Mouse (Mus musculus) spleen, postnatal 4 days (tissue): Measurements from ENCODE around the gene Slc19a2.

Source experiments
- DNase-seq, 2 experiments: peaks; one replicate each; pipeline ENCODE4 v3.0.0; 2022; ENCODE audit warnings: low spot score in 2 of 2

Slc19a2 gene

DNA sequence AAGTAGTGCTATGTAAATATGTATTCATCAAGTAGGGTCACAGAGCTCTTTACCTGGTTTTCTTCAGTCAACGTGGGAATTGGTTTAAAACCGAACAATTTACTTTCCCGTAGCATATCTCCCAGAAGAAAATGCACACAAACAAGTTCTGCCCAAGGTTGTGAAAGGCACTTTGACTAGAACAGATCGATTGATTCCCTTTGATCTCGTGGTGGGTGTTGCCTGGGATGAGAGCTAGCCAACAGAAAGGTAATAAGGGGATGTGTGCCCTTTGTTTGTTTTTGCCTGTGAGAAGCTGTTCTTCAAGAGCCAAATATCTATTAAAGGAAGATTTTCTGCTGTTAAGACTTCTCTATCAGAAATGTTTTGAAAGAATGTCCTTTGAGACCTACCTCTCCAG lies 3.7 kb downstream of the Slc19a2 start:
- no peak for DNase-seq

DNA sequence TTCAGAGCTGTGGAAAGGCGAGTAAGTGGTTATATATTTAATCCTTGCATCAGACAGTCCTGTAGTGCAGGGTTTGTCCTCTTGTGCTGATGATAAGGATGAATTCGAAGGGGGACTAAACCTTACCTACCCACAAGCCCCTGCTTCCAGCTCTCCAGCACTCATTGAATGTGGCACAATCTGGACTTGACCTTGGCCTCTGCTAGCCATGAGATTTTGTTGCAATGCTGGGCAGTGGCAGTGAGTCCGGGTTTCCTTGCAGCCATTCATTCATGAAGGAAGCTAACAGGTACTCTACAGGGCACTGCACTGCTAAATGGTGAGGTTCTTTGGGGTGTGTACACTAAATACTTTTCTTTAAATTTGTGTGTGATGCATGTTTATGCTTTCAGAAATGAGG lies 6.0 kb downstream of the Slc19a2 start:
- DNase-seq = no peak

DNA sequence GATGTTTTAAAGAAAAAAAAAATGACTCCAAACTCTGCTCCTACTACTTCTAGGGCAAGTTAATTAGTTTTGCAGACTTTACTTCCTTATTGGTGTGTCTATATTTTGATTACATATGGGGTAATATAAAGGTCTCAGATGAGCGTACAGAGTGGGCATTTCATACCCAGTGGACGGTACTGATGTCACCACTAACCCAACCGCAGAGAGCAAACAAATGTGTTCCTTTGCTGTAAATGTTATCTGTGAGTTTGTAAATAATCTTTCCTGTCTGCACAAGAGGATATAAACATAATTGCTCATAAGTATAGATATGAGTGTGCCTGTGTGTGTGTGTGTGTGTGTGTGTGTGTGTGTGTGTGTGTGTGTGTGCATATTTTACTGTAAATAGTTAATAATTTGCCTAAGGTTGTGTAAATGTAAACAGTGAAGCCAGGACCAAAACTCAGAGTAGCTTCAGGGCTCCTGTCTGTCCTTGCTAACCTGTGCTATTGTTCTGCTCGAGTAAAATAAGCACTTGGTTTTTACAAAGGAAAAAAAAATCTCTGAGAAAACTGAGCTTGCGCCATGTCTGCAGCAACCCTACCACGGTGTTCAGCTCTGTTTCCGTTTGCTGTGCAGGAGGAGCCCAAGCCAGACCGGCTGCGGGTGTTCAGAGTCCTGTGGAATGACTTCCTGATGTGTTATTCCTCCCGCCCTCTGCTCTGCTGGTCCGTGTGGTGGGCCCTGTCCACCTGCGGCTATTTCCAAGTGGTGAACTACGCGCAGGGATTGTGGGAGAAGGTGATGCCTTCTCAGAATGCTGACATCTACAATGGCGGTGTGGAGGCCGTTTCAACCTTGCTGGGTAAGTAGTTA lies 11.6 kb downstream of the Slc19a2 start:
- no peak for DNase-seq

DNA sequence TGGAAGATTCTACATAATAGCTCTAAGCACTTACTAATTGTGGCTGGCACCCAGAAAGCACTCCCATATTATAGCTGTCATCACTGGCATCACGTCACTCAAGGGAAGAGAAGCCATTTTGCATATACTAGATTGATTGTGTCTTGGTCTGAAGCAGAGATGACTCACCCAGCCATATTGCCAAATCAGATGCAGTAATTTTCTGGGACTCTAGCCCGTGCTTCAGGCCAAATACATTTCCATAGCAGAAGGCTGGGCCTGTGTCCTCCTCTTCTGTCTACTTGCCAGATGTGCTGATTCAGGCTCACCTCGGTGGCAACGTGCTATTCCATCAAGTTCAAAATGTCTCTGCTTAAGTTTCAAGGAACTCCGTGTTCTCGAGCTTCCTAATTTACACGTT lies 12.7 kb downstream of the Slc19a2 start:
- no peak for DNase-seq

DNA sequence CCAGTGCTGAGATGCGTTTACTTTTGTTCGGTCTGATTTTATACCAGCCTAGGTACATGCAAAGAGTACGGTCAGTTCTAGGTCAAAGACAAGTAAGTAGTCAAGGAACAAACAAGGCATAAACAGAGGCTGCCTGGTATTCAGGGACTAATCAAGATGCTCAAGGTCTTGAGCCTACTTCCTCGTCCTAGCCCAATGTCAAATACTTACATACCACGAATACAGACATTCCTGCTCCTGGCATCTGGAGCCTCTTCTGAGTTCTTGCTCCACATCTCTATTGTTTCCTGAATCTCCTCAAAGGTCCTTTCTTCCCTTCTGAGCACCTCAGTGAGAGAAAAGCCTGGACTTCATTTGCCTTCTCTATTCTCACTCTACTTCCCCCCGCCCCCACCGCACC lies 22.1 kb downstream of the Slc19a2 start:
- no peak for DNase-seq

DNA sequence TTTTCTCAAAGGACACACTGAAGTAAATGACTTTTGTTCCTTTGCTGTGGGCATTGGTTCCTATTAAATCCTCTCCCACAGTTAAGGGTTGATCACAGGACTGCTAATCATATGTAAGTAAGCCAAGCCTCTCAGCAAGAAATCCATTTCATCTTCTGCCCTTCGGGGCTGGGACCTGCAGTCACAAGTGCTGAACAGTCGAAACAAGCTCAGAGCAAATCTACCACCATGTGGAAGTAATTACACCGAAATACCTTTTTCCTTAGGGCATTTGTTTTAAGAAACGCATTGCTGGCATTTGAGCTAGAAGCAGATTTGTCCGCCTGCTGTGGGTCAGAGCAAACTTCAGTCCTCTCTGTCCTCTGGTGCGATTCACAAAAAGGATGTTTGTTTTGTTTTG lies 24.8 kb downstream of the Slc19a2 start:
- no peak for DNase-seq

DNA sequence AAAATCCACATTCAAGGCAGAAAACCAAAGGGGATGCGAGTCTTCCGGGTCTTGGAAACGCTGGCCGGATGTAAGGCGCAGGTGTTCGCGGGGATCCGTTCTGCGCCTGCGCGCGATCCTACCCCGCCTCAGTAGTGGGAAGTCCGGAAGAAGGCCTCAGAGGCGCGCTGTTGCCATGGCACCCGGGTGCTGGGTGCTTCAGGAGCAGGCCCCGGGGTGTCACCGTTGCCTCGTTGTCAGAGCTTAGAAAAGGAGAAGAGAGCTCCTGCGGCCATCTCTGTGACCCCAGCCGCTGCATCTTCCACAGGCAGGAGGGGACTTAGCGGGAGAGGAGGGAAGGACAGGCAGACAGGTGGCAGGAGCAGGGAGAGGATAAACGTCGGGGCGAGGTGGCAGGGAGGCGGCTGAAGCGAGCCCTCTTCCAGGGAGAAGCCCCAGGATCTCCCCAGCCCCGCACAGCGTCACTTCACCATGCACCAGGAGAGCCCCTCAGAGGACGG lies 26.7 kb downstream of the Slc19a2 start, which contains the start of gene Ccdc181:
TSS of gene Ccdc181 (plus strand) at position 131 of the 500 bp plus-strand sequence.
- peak; percentile 91 to 96 for DNase-seq

DNA sequence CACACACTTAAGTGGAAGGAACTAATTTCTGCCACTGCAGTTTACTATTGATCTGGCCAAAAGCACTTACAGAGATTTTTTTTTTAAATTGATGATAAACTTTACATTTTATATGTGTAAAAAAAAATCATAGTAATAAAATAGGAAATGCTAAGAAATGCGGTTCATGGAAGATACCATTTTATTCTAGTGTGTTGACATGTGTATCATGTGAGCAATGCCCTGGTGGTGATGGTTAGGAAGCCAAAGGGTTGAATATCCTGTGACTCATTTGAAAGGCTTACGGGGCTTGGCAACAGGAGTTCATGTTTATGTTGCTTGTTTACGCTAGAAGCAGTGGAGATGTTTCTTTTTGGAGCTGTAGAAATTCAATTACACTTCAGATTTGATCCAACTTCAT lies 27.7 kb downstream of the Slc19a2 start:
- no peak for DNase-seq

DNA sequence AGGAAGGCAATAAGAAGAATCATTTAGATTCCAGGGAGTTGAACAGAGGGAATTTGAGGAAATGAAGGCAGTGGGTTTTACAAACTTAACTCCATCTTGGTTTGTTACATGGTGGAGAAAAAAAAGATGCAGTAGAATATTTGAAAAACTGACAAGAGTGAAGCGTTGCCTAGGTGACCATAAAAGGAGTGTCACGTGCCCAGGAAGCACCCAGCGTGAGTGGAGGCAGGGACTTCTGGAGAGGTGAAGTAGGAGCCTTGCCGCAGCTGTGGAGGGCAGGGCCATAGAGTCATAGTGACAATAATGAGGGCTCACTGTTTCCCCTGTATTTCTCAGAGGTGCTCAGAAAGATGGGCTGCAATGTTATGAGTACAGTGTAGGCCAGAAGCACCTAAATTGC lies 30.5 kb downstream of the Slc19a2 start:
- DNase-seq = no peak

DNA sequence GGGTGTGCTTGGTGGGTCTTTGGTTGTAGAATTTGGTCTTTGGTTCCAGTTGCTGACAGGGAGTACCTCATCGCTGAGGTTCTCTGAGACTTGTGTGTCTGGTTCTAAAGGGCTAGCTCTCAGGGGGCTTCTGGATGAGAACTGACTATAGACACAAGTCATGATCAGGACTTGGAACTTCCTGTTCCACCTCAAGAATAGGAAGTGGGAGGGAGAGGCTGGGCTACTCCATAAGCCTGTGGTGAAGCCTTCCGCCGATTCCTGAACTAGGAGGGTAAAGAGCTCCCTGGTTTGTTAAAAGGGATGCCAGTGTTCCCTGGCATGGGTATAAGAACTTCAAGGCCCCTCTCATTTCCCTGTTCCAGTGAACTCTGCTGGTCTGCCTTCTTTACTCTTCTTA lies 35.2 kb downstream of the Slc19a2 start:
- DNase-seq = no peak

DNA sequence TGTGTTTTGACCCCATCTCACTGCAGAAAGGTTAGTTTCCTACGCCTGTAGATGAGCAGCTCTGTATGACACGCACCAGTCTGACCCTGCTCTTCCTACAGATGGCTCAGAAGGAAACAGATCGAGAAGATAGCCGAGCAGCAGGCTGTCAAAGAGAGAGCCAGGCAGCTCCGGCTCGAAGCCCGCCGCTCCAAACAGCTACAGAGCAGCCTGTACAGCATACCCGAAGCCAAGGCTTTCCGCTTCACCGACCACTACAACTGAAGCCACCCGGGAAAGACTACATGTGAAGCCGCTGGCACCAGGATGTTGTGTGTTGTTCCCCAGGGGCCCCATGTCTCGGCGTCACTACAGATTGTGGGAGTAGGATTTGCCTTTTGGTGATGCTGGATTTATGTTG lies 38.6 kb downstream of the Slc19a2 start:
- no peak for DNase-seq

DNA sequence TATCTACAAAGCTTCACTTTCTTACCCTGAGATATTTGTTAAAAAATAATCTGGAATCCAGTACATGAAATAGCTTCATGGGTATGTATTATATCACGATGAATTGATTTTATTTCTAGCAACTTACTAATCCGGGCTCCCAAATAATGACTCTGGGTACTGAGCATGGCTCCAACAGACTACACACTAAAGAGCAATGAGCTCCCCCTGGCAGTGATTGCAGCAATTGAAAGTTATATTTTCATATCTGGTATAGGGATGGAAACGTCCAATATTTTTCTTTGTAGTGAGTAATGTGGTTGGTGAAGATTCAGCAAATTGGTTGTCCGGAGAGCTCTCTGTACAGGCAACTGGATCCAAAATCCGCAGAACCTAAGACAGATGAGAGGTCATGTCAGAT lies 43.2 kb downstream of the Slc19a2 start:
- no peak for DNase-seq

DNA sequence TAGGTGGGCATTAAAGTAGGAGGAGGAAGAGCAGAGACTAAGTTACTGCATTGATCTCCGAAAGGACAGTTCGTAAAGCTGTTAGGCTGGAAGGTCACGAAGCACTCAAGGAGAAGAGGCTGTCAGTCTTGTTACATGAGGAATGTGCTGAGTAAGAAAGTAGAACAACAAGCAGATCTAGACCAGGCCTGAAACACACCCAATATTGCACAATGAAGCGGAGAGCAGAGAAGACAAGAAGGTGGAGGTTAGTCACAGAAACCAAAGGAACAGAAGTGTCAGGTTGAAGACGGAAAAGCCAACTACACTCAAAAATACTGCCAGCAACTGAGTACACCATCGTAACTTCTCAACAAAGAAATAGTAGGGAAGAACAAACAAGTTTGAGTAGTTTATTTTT lies 45.2 kb downstream of the Slc19a2 start:
- DNase-seq = no peak

DNA sequence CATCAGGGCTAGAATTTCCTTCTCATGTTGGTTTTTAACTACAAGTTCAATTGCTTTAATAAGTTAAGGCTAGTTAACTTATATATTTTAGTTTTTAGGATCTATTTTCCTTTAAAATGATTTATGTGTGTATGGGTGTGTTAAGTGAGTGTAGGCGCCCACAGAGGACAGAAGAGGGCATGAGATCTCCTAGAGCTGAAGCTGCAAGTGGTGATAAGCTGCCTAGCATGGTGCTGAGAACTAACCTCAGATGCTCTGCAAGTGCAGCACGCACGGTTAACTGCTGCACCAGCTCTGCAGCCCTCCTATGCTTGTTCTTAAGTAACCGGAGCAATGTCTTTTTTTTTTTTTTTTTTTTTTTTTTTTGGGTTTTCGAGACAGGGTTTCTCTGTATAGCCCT lies 47.6 kb downstream of the Slc19a2 start:
- no peak for DNase-seq

DNA sequence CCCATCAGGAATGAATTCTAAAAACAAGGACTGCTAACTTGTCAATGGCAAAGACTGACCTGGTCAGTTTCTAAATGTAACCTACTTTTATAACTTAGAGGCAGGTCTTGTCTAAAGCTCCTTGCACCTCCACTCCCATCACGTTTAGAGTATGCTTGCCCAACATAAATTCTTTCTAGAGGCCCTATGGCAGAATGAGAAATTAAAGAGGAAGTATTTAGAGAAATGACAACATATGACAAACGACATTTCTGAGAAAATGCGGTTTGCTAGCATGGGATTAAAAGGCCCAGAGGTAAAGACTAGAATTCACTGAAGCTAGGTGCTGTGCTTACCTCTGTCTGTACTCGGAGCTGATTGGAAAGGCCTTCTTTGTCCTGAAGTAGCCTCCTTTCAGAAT lies 53.1 kb downstream of the Slc19a2 start:
- no peak for DNase-seq

DNA sequence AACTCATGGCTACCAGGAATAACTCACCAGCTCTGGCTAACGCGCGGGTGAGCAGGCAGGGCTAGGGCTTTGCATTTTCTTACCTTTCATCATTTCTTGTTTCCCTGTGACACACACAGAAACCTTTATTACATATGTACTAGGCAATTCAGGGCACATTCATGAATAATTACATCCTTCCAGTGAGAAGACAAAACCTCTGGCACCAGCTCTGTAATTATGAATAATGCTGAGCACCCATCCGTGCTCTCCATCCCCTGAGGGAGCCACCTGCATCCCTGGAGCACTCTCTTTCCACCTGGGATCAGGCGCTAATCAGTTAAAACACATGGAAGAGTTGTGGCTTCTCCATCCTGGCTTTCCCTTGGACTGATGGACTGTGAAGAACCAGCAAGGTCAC lies 55.0 kb downstream of the Slc19a2 start, which contains the start of gene Nme7:
TSS of gene Nme7 (plus strand) at position 301 of the 400 bp plus-strand sequence.
- DNase-seq = no peak

DNA sequence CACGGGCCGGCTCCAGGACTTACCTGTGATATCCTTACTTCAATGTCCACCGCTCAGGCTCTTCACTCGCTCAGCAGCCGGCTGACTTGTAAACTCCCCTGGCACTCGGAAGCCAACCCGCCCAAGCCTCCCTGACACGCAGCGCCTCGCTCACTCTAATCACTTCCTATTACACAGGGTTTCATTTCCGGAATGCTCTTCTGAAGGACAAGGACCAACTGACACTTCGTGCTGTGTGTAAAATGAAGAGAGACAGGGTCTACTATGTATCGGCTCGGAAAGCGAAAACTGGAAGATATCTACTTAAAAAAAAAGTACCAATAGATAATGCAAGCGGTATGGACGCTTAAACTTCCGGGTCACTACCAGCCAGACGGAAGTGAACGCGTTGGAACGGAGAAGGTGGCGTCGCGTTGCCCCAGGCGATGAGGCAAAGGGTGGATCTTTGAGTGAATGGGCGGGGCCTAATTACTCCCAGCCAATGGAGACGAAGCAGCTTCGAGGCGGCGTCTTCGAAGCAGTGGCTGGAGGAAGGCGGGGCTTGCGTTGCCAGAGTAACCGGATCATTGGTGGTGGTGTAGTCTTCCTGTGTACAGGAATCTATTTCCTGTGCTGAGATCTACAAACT lies 58.4 kb downstream of the Slc19a2 start, which contains the start of gene Blzf1:
TSS of gene Blzf1 (minus strand) at position 366 of the 628 bp plus-strand sequence.
- DNase-seq = peak; percentile 97 to 98

DNA sequence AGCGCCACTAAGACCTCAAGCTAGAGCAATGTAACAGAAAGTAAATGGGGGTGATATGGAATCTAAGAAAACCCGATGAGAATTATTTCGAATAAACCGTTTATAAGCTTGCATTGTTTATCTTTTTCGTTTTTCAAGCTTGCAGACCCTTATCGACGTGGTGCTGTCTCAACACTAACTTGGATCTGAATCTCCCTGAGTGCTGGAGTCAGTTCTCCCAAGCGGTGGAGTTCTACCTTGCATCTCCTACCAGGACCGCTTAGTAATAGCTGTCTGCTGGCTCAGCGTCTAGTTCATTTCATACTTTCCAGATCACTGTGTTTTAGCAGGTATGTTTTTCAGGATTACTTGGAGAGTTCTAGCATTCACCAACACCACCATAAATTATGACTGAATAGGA lies 59.1 kb downstream of the Slc19a2 start:
- no peak for DNase-seq

DNA sequence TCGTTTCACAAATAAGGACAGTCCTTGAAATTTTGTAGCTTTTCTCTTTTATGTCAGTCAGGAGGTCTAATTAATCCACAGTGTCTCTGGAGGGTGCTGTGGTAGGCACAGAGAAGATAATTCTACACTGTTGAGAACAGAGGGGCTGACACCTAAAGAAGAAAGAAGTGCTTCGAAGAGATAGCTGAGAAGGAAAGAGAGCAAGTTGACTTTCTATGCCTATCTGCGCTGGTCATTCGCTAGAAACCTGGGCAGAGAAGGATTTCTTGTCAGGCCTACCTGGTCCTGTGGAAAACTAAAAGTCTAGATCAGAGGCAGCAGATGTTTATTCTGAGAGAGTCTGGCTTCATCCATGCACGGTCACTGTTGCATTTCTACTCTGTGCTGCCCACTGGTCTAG lies 65.2 kb downstream of the Slc19a2 start:
- DNase-seq = no peak
